Mouse (Mus musculus) lung, adult 2 months (tissue): Measurements from ENCODE around the gene 1600002K03Rik.

Experiments
- CTCF ChIP-seq: fragments of 200-500 bp; IDR thresholded peaks from 2 replicates; pipeline ENCODE4 v1.5.1; 2011; ENCODE audit warnings: mild to moderate bottlenecking, low read length, control low read depth; ENCODE audit not compliant: insufficient read depth
- POLR2A ChIP-seq: fragments of 200-500 bp; IDR thresholded peaks from 2 replicates; pipeline ENCODE4 v1.6.1; 2011; ENCODE audit warnings: low read depth, mild to moderate bottlenecking, control low read depth, low read length, borderline replicate concordance; ENCODE audit errors: extremely low read depth

DNA sequence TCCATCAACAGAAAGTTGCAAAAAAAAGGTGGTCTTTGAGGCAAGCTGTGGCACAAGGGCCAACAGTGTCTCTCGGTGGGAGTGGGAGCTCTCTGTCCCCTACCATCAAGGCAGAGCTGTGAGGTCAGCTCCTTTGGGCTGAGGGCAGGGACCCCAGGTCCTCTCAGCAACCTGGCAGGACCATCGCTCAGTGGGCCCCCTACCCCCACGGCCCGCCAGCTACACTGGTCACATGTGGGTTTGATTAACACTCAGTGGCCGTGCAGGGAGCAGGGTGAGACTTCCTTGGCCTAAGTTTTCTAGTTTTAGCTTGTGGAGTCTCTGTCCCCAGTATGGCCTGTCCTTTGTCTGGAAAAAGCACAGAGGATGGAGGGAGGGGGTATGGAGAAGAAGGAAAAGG, 8.1 kb downstream of the 1600002K03Rik start:
- no peak for TF ChIP-seq CTCF
- TF ChIP-seq POLR2A: no peak
